Mouse (Mus musculus): Measurements from ENCODE around the gene Fancg. TPM values are rescaled to one million over a fixed set of nuclear protein-coding genes. Genes with fewer than 3 reads are reported as not detected.
"Not testable (repeated sequence)": the region's sequence is repeated elsewhere in the genome, so short reads cannot be mapped to it uniquely, and the experiment has no call there.

The Fancg gene
- polyA plus RNA-seq, 1 experiment from 2014 or later = 5.2 TPM

GRCm38 (mm10) chr4:43004951-43005350 lies 5.4 kb downstream of the Fancg start:
- Histone ChIP-seq H3K27ac (ENCODE audit: low read depth, low read length) (no peak overlapping the region), H3K36me3 (ENCODE audit: control insufficient read depth, insufficient read depth) (peaks cover 7% of the 10 kb centered on the region; the same call in 1 of the 2 replicates), H3K4me2 (replicated peaks; ENCODE audit: low read depth) (no peak overlapping the region), H3K9me3 (ENCODE audit: control insufficient read depth) (no peaks in the 10 kb centered on the region), H3K27me3 (replicated peaks; ENCODE audit: control insufficient read depth, insufficient read depth, low read length) (no peaks in the 10 kb centered on the region), H3K4me1 (replicated peaks; ENCODE audit: control insufficient read depth, insufficient read depth, low read length) (peaks cover 4% of the 10 kb centered on the region; the same call in 1 of the 2 replicates), H3K4me3 (ENCODE audit: low read depth, low read length) (no peak overlapping the region), H3K9ac (ENCODE audit: low read depth, low read length) (no peak overlapping the region)
- WGBS = 94% methylated on average over 3 of the region's 3 CpGs
- ATAC-seq = no peak
- TF ChIP-seq CTCF (IDR thresholded peaks at IDR 0.05; ENCODE audit: low read depth) = no peak

- H3K4me3 ChIP-seq (ENCODE audit: low read depth, low read length) = no peak overlapping the region
- no peaks in the 10 kb centered on the region for H3K9me3 ChIP-seq (ENCODE audit: control insufficient read depth)
- H3K36me3 ChIP-seq (ENCODE audit: control insufficient read depth, insufficient read depth) = peaks cover 7% of the 10 kb centered on the region; the same call in 1 of the 2 replicates
- no peak overlapping the region for H3K4me2 ChIP-seq (replicated peaks; ENCODE audit: low read depth)
- no peak for TF ChIP-seq CTCF (IDR thresholded peaks at IDR 0.05; ENCODE audit: low read depth)
- peaks cover 6% of the 10 kb centered on the region; the same call in 1 of the 2 replicates for H3K4me1 ChIP-seq (replicated peaks; ENCODE audit: control insufficient read depth, insufficient read depth, low read length)
- peak overlapping the region; percentile 28; the same call in 1 of the 2 replicates for H3K27ac ChIP-seq (ENCODE audit: low read depth, low read length)
- 65% methylated on average over 12 of the region's 12 CpGs for WGBS
- ATAC-seq = no peak
- no peak overlapping the region for H3K9ac ChIP-seq (ENCODE audit: low read depth, low read length)
- no peaks in the 10 kb centered on the region for H3K27me3 ChIP-seq (replicated peaks; ENCODE audit: control insufficient read depth, insufficient read depth, low read length)
These were observed 7.4 kb downstream of the Fancg start for GRCm38 (mm10) chr4:43002756-43003439.

GRCm38 (mm10) chr4:43001272-43001671 lies 9.0 kb downstream of the Fancg start:
- no peak for ATAC-seq
- 85% methylated on average over 2 of the region's 2 CpGs for WGBS
- no peak for TF ChIP-seq CTCF (IDR thresholded peaks at IDR 0.05; ENCODE audit: low read depth)
- Histone ChIP-seq H3K4me3 (ENCODE audit: low read depth, low read length) (no peak overlapping the region), H3K27ac (ENCODE audit: low read depth, low read length) (no peak overlapping the region), H3K9me3 (ENCODE audit: control insufficient read depth) (no peaks in the 10 kb centered on the region), H3K9ac (ENCODE audit: low read depth, low read length) (no peak overlapping the region), H3K4me2 (replicated peaks; ENCODE audit: low read depth) (no peak overlapping the region), H3K27me3 (replicated peaks; ENCODE audit: control insufficient read depth, insufficient read depth, low read length) (no peaks in the 10 kb centered on the region), H3K36me3 (ENCODE audit: control insufficient read depth, insufficient read depth) (peaks cover under 1% of the 10 kb centered on the region; the same call in 1 of the 2 replicates), H3K4me1 (replicated peaks; ENCODE audit: control insufficient read depth, insufficient read depth, low read length) (peaks cover 8% of the 10 kb centered on the region; the same call in 1 of the 2 replicates)

GRCm38 (mm10) chr4:43000141-43000986 lies 9.9 kb downstream of the Fancg start, which contains the start of gene Vcp:
TSS of gene Vcp (minus strand) at chr4:43000507.
- H3K9ac ChIP-seq (ENCODE audit: low read depth, low read length) = peak within 1 kb of the TSS; percentile 98
- not testable (repeated sequence) for H3K4me1 ChIP-seq (replicated peaks; ENCODE audit: control insufficient read depth, insufficient read depth, low read length); H3K36me3 ChIP-seq (ENCODE audit: control insufficient read depth, insufficient read depth); H3K27me3 ChIP-seq (replicated peaks; ENCODE audit: control insufficient read depth, insufficient read depth, low read length); H3K9me3 ChIP-seq (ENCODE audit: control insufficient read depth)
- peak within 1 kb of the TSS; percentile 98 for H3K27ac ChIP-seq (ENCODE audit: low read depth, low read length)
- peak within 1 kb of the TSS; percentile 77 for H3K4me3 ChIP-seq (ENCODE audit: low read depth, low read length)
- ATAC-seq = peak; percentile 97
- 1% methylated on average over 49 of the region's 56 CpGs for WGBS
- peak within 1 kb of the TSS; percentile 72 for H3K4me2 ChIP-seq (replicated peaks; ENCODE audit: low read depth)

GRCm38 (mm10) chr4:42999451-43000140 lies 10.7 kb downstream of the Fancg start:
- peaks cover 11% of the 10 kb centered on the region for H3K36me3 ChIP-seq (ENCODE audit: control insufficient read depth, insufficient read depth)
- H3K9ac ChIP-seq (ENCODE audit: low read depth, low read length) = peak overlapping the region; percentile 98
- H3K9me3 ChIP-seq (ENCODE audit: control insufficient read depth) = no peaks in the 10 kb centered on the region
- peaks cover 8% of the 10 kb centered on the region; the same call in 1 of the 2 replicates for H3K4me1 ChIP-seq (replicated peaks; ENCODE audit: control insufficient read depth, insufficient read depth, low read length)
- H3K27ac ChIP-seq (ENCODE audit: low read depth, low read length) = peak overlapping the region; percentile 98
- peak overlapping the region; percentile 77 for H3K4me3 ChIP-seq (ENCODE audit: low read depth, low read length)
- peak; percentile 62 for TF ChIP-seq CTCF (IDR thresholded peaks at IDR 0.05; ENCODE audit: low read depth)
- H3K4me2 ChIP-seq (replicated peaks; ENCODE audit: low read depth) = peak overlapping the region; percentile 72
- peak; percentile 49 for ATAC-seq
- WGBS = under 1% methylated on average over 51 of the region's 51 CpGs
- H3K27me3 ChIP-seq (replicated peaks; ENCODE audit: control insufficient read depth, insufficient read depth, low read length) = no peaks in the 10 kb centered on the region

Data from intestine, postnatal 0 days (tissue).